Mouse (Mus musculus) stomach, postnatal 0 days (tissue): ENCODE measurements at regions not wholly inside any gene's neighbourhood (a gene's known extent, or its start where the extent isn't known, plus 50 kb on each side); places are given as distances from the start of the nearest gene placed in this dataset.

Source experiments
- CTCF ChIP-seq: IDR thresholded peaks from 2 replicates; pipeline ENCODE4 v1.5.1; 2016; ENCODE audit warnings: antibody characterized with exemption, low read depth, mild to moderate bottlenecking, moderate library complexity
- EP300 ChIP-seq: optimal IDR thresholded peaks from 2 replicates; pipeline ENCODE3; 2016; ENCODE audit warnings: antibody characterized with exemption

- no peak for TF ChIP-seq CTCF
- TF ChIP-seq EP300 = no peak
Measured at GRCm38 (mm10) chr1:89382021-89382420, 72.6 kb upstream of the Agap1 start.
